Mouse (Mus musculus) heart, postnatal 0 days (tissue): ENCODE results near the gene Pip4p1.
"Not testable (repeated sequence)": the region's sequence is repeated elsewhere in the genome, so short reads cannot be mapped to it uniquely, and the experiment has no call there.

Experiments
- CTCF ChIP-seq: IDR thresholded peaks from 2 replicates; pipeline ENCODE4 v1.5.1; 2016; ENCODE audit warnings: antibody characterized with exemption, control low read depth, low read depth
- EP300 ChIP-seq: IDR thresholded peaks from 2 replicates; pipeline ENCODE4 v1.6.1; 2016; ENCODE audit warnings: antibody characterized with exemption, low read depth

- not testable (repeated sequence) for TF ChIP-seq EP300, CTCF
These were observed 25.3 kb downstream of the Pip4p1 start for GRCm38 (mm10) chr14:50905327-50905726.
